Mouse (Mus musculus) brain, embryonic 14.5 days (tissue): ENCODE results near the gene Gtf2ird1.

Source experiments
- CTCF ChIP-seq: fragments of 200-500 bp; IDR thresholded peaks from 2 replicates; pipeline ENCODE4 v1.5.1; 2012; ENCODE audit warnings: inconsistent platforms, mild to moderate bottlenecking, moderate library complexity, borderline replicate concordance; ENCODE audit not compliant: insufficient read depth, insufficient read length; ENCODE audit errors: extremely low read depth
- POLR2A ChIP-seq: fragments of 200-500 bp; IDR thresholded peaks from 2 replicates; pipeline ENCODE4 v1.6.1; 2012; ENCODE audit warnings: mild to moderate bottlenecking, inconsistent platforms, borderline replicate concordance; ENCODE audit not compliant: poor library complexity, insufficient read depth, insufficient read length, severe bottlenecking; ENCODE audit errors: extremely low read depth

GRCm38 (mm10) chr5:134491206-134491605 lies 34.7 kb upstream of the Gtf2ird1 start:
- no peak for TF ChIP-seq CTCF
- no peak for TF ChIP-seq POLR2A
